Mouse (Mus musculus) thymus, postnatal 4 days (tissue): ENCODE data around the gene Aurkb.
A peak's percentile ranks its signal among the peaks of the same experiment; 100 is the strongest.
"Not testable (repeated sequence)": the region's sequence is repeated elsewhere in the genome, so short reads cannot be mapped to it uniquely, and the experiment has no call there.

Experiments used
- DNase-seq: peaks from one replicate; pipeline ENCODE4 v3.0.0; 2021

Gene Aurkb

DNA sequence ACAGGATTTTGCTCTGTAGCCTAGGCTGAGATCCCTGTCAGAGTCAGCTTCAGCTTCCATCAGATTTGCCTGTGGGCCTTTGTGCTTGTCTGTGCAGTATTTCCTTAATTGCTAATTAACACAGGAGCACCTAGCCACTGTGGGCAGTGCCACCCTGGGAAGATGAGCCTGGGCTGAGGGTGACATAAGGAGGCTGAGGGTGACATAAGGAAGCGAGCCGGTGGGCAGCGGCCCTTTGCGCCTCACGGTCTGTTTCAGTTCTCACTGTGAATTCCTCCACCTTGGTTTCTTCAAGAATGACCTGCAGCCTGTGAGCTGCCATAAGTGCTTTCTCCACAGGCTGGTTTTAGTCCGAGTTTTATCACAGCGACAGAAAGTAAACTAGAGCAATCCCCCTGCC, 36.2 kb downstream of the Aurkb start:
- DNase-seq, result no peak

DNA sequence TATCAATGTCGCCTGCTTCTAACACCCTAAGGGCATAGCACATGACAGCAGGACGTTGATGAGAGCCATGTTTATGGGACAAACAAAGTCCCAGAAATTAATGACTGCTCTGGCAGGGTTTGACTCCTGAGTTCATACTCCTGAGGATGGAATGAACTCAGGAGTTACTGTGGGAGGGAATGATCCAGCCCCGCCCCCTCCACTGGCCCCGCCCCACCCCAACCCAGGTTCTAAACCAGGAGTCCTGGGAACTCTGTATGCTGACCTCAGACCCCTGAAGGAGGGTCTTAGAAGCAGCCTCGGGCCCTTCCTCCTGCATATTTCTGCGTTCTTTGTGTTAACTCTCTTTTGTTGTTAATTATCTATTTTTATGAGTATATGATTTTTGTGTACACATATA, 40.2 kb downstream of the Aurkb start:
- DNase-seq, result no peak

DNA sequence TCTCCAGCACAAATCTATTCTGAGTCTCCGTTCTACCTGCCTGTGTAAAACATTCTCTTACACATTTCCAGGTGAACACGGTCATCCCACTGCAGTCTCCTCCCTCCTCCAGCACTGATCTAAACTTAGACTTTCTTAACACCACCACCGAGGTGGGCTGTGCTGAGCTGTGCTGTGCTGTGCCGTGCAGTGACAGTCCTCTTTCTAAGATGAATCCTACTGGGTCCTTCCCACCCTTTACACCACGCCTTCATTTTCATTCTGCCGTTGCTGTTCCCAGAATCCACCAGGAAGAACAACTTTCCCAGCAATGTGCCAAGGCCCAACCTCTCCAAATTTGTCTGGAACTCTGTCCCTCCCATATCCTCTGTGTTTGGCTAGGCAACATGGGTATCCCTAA, 40.9 kb downstream of the Aurkb start:
- DNase-seq, result no peak

DNA sequence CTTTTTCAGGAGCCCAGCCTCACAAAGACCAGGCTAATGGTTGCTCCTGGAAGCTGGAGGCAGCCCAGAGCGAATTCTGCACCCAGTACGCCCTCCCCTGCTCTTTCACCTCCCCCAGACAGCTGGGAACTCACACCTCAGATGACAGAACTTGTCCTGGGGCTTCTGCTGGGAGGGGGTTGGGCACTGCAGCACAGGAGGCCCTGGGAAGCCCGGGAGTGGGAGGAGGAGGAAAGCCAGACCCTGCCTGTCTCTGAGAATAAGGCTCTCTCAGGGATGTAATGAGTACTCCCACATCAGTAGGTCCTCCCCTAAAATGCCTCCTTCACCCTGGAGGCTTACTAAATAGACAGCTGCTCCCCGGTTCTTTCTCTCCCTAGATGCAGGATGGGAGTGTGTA, 41.6 kb downstream of the Aurkb start:
- no peak for DNase-seq

DNA sequence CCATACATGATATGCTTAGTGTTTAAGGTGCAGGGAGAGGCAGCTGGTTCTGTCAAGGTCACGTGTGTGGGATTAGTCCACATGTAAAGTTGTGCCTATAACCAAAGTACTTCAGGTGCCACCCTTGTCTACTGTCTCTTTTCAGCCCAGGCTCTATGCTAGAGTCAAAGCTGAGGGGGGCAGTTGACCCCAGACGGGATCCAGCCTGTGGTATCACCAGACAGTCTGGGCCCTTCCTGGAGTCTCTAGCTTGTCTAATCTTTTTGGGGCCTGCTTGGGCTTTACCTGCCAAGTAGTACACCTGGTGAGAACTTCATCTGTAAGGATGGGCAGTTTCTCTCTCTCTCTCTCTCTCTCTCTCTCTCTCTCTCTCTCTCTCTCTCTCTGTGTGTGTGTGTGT, 42.1 kb downstream of the Aurkb start:
- DNase-seq, result no peak

DNA sequence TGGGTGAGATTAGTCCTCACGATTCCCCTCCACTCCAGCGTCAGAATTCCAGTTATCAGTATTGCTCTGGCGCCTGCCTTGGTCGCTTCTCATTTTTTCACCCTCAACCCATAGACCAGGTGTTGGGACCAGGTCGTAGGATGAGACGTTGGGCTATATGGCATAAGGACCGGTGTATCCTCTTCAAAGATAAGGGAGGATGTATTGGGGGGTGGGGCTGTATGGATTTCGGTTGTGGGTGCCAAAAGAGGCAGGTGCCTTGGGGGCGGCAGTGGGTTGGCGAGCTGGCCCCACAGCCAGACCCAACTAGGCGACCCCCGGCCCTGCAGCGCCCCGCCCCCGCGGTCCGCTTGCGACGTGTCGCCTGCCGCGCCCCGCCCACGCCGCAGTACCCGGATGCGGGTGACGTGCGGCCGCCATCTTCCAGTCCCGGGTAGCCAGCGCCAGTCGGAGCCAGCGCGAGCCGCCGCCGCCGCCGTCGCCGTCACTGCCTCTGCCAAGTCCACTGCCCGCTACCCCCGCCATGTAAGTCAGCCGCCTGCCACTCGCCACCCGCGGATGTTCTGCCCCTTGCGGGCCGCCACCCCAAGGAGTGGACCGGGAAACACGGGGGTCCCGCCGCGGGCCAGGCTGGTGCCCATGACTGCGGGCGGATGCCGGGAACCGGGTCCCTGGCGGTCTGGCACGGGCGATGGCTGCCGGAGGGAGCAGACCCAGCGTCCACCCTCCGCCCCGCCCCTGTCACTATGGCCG, 42.8 kb downstream of the Aurkb start, which contains the start of gene Vamp2:
TSS of gene Vamp2 (plus strand) at position 388 of the 753 bp plus-strand sequence.
- peak; percentile 96 for DNase-seq

DNA sequence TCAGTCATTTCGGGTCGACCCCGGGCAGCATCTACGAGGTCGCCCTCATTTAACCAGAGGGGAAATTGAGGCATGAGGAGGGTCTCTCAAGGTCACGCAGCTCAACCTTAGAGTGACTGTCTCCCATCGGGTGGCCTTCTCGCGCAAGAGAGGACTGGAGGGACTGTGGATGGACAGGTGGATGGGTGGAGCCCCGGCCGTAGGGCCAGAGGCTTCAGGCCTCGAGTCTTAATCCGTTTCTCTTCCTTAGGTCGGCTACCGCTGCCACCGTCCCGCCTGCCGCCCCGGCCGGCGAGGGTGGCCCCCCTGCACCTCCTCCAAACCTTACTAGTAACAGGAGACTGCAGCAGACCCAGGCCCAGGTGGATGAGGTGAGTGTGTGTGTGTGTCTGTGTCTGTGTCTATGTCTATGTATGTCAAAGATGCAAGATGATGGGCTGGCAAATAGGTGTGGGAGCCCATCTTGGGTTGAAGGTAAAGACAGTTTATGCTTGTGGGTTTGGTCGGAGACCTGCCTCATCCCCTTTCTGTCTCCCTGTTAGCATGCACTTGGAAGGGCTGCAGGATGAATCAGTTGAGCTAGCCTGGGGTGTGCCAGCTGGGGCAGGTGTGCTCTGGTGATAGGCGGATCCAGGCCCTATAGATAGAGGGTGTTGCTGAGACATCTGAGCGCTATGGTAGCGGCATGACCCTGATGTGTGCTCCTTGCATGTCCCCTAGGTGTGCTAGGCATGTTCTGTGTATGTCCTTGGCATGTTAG, 43.6 kb downstream of the Aurkb start:
- no peak for DNase-seq

DNA sequence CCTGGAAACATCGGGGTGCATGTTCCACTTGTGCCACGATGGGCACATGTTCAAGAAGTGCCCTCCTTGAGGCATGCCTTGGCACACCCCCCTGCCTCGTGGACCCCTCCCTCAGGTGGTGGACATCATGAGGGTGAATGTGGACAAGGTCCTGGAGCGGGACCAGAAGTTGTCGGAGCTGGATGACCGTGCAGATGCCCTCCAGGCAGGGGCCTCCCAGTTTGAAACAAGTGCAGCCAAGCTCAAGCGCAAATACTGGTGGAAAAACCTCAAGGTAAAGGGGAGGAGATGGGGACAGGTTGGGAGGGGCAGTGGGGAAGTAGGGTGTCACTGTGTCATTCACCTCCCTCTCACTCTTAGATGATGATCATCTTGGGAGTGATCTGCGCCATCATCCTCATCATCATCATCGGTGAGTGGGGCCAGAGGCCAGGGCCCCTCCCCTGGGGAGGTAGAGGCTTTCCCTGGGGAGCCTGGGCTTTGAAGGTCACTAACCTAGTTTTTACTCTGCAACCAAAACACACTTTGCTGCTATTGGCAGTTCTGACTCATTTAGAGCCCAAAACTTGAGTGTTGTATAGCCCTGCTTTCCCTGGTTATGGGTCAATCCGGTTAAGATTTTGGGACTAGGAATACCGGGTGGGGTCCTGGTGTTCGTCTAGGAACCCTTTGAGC, 44.3 kb downstream of the Aurkb start:
- DNase-seq, result no peak

DNA sequence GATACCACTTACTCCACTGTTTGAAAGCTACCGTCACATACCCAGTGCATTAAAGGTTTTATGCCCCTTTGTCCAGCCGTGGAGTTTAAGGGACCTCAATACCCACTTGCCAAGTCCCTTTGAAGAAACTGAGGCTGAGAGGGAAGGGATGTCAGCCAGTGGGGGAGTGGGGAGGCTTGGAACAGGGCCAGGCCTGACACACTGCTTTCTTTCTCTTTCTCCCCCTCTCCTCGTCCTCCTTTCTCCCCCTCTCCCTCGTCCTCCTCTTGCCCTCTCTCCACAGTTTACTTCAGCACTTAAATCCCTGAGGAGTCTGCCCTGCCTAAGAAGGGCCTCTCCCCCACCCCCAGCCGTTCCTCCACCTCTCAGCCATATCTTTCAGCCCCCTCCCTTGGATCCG, 44.9 kb downstream of the Aurkb start:
- no peak for DNase-seq

DNA sequence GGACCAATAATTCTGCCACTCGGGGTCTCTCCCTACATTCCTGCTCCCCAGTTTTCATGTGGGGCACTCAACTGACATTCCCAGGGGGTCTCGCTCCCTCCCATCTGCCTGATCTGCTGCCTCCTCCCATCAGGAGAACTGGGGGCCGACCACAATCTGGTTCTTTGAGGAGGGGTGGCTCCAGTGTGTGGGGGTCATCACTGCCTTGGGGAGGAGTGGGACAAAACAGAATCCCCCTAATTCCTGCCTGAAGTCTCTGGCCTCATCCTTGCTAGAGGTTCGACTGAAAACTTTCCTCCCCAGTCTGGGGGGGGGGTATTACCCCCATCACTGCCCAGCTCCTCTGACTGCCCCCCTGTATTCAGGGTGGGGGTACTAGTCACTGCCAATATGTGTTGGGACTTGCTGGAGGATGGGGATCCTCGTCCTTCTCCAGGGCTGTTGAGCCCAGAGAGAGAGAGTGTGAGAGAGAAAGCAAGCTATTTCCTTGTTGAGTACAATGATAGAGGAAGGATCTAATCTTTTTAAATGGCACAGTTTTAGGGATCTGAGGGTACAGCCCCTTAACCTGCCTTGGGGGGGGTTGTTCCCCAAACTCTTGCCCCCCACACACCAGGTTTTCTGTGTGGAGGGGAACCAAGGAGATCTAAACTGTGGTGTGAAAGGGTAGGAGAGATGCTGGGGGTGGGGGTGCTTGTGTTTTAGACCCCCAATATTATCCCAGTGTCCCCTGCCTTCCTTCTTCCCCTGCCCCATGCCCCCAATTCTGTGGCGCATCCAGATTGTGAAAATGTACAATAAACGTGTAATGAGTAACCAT, 46.3 kb downstream of the Aurkb start:
- no peak for DNase-seq

DNA sequence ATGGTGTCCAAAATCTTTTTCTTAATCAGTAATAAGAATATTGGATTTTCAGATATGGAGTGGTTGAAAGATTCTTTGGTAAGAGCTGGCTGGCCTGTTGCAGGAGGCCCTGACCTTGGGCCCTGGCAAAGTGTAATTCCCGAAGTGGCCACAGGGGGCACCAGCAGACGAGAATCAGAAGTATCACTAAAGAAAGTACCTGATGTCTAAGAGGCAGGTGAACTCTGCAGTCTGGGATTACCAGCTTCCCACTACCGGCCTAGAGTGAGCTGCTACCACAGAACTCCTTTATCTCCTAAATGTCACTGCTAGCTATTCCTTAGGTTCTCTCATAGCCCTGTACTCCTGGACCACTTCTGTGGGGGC, 46.9 kb downstream of the Aurkb start:
- DNase-seq, result peak; percentile 95

DNA sequence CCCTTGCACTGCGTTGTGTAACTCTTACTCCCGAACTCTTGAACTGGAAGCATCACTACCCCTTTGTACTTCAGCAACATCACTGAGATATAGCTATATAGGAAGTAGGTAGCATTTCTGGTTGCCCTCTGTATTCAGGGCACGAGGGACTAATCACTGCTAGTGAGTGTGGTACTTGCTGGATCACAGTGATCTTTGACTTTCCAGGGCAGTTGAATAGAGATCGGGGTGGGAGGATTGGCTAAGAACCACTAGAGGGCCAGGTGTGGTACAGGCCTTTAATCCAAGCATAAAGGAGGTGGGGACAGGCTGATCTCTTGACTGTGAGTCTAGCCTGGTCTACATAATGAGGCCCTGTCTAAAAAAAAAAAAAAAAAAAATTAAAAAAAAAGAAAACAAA, 47.4 kb downstream of the Aurkb start:
- no peak for DNase-seq

DNA sequence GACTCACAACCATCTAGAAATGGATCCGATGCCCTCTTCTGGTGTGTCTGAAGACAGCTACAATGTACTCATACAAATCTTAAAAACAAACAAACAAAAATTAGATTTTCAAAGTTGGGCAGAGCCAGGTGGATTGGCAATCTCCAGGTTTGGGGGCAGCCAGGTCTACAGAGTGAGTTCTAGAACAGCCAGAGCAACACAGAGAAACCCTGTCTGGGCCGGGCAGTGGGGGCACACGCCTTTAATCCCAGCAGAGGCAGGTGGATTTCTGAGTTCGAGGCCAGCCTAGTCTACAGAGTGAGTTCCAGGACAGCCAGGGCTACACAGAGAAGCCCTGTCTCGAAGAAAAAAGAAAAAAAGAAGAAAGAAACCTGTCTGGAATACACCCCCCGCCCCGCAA, 48.4 kb downstream of the Aurkb start:
- DNase-seq, result not testable (repeated sequence)

DNA sequence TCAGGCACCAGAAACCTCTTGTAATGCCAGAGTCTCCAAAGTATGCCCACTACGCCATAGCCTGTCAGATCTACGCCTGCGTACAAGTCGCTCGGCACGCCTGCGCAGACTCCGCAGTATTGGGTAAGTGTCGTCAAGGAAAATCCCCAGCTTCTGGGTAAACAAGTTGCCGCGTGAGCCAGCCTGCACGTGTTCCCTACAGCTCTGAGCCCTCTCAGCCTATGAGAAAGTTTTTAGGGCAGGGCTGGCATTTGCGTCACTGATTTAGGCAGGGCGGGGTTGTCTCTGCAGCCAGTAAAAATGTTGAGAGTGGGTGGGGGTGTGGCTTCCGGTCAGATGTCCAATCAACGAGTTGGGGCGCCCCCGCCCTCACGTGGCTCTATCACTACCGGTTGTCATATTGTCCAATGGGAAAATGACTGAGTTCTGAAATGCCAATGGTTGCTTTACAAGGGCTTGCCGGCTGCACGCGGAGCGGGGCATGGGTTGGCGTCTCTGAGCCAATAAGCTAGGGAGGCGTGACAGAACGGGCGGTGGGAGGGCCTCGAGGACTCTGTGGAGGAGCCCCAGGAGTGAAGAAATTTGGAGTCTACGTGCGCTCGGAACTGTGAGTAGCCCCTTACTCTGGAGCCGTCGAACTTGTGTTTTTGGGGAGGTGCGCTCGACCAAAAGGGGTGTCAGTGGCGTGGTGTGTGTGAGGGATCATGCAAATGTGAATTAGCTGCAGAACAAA, 49.4 kb downstream of the Aurkb start, which contains the start of gene Per1:
TSS of gene Per1 (plus strand) at position 521 of the 733 bp plus-strand sequence.
- peak; percentile 96 for DNase-seq

DNA sequence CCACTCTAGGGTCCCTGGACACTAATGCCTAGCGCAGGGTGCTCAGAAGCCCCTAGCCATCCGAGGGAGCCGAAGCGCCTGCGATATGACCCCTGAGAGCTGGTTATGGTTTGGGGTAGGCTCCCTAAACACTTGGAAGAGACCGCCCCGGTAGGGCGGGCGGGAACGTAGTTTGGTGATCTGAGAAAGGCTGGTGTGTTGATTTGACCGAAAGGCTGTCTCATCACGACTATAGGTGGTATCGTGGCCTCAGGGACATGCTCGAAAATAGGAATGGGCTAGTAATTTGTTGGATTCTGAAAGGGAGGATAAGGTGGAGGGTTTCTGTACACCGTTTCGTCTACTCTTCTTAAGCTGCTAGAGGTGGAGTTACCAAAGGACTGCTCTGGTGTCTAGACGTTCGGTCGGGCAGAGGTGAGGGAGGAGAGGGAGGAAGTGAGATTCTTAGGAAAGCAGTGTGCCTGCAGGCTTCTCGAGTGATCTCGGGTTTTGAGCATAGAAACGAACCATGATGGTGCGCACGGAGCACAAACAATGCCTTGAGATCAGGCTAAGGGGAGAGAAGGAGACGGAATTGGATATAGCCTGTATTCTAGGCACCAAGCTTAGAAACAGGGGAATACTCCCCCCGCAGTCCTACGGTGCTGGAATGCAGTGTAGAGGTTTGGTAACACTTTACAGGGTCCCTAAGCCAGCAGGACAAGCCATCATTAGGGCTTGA, 50.2 kb downstream of the Aurkb start:
- peak; percentile 47 for DNase-seq

DNA sequence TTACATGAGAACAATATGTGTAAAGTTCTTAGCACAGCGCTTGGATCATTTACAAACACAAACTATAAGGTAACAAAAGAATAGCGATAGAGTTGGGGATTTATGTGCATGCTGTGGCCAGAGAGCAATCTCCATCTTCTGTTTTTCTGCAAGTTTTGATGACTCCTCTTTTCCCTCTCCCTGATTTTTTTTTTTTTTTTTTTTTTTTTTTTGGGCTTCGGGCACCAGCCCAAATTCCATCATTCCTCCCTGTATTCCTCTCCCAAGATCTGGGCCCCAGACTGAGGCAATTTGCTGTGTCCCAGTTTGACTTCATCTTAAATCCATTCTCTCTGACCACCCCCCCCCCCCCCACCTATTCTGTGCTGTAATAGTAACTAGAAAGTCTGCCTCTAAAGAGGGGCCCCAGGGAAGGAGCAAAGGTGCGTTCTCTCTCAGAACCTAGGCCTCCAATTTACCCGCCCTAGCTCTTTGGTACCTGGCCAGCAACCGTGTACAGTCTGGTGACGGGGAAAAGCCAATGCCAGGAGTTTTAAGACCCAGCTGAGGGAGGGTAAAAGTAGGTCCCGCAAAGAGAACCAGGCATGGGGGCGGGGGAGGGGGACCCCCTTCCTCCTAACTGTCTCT, 51.0 kb downstream of the Aurkb start:
- no peak for DNase-seq

DNA sequence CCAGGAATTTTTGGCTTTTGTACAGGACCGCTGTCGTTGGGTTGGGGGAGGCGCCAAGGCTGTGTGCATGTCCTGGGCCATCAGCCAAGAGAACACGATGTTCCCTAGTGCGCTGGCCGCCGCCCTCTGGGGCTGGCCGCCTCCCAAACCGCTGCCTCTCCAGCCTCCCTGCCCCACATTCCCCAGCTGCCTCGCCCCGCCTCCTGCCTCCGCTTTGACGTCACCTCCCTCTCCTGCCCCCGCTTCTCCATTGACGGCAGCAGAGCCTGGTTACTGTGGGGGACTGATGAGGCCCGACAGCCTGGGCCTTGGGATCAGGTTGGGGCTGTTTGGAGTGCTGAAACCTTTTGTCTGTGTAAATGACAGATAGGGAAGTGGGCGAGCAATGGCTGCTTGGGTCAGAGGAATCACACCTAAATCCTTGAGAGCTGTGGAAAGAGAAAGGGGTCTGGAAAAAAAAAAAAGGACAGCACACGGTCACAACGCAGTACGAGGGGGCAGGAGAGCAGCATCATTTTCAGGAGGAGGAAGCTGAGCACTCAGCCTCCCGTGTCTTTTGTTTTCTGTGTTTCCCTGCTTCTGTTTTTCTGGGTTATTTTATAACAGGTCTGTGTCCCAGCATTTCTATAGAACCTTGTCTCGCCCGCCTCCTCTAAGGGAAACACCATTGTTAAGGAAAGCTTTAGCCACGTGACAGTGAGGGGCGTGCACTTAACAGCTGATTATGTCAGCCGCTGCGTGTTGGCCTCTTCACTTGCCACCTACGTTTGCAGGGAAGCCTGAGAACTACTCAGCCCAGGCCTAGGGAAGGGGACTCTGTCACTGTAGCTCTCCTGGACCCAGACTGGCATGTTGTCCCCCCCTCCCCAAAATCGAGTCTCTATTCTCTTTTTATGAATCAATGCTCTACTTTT, 51.8 kb downstream of the Aurkb start:
- DNase-seq, result peak; percentile 89

DNA sequence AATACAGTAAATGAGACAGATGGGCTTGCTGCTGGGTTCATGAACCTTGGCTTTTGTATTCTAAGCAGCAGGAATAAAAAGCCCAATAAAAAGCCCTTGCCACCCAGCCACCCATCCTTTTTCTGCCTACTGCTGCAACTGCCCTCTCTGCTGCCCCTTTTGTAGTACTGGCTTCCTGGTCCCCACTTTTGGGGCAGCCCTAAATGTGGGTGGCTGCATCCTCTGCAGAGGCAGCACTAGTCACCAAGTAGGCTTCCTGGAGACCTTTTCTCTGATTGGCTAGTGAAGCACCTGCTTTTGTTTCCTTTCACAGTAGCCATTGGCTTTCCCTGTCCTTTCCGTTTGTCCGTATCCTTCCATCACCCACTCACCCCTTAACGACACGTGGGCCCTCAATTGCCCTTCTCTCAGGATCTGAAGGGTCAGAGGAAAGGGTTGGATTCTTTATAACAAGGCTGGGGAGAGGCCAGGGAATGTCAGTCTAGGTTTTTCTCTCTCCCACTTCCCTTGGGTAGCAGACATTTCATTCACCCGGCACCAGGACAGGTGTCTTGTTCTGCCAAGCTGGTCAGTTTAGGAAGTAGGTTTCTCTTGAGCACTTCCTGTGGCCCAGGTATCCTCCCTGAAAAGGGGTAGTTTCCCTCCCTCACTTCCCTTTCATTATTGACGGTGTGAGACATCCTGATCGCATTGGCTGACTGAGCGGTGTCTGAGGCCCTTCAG, 52.8 kb downstream of the Aurkb start:
- no peak for DNase-seq

DNA sequence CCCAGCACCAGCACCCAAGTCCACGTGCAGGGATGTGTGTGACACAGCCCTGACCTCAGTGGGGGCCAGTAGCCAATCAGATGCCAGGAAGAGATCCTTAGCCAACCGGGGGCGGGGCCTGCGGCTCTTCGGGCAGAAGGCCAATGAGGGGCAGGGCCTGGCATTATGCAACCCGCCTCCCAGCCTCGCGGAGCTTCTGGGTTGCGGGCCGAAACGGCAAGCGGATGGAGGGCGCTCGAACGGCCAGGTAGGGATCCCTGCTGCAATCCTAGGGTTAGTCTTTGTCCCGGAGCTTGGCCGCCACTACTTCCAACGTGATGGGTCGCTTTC, 53.3 kb downstream of the Aurkb start:
- peak; percentile 89 for DNase-seq
